Mouse (Mus musculus) cortical plate, adult 2 months (tissue): ENCODE measurements around the gene Pid1.

ENCODE experiments used
- CTCF ChIP-seq: fragments of 200-500 bp; IDR thresholded peaks from 2 replicates; pipeline ENCODE4 v1.5.1; 2011; ENCODE audit warnings: mild to moderate bottlenecking, control low read depth, low read length; ENCODE audit not compliant: insufficient read depth; ENCODE audit errors: extremely low read depth
- POLR2A ChIP-seq: fragments of 200-500 bp; IDR thresholded peaks from 2 replicates; pipeline ENCODE4 v1.6.1; 2011; ENCODE audit warnings: mild to moderate bottlenecking, low read length, control low read depth; ENCODE audit not compliant: insufficient read depth; ENCODE audit errors: extremely low read depth

DNA sequence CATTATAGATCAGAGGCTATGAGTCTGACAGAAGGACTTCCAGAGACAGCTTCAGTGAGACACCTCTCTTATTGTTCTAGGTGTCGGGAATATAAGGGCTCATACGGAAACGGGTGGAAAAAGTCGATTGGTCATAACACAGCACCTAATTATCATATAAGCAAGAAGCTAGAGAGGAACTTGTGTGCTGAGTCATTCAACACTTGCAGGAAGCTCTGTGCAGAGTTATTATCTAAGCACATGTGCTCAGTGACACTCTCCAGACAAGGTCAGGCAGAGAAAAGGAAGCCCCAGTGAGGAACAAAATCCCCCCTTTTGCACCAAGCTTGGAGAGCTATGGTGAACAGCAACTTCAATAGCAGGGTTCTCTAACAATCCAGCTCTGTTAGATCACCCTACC lies 361.4 kb downstream of the Pid1 start:
- TF ChIP-seq CTCF (no peak), POLR2A (no peak)
